Mouse (Mus musculus): ENCODE measurements around the gene Wdr18. TPM values are rescaled to one million over a fixed set of nuclear protein-coding genes. Genes with fewer than 3 reads are reported as not detected.
A peak's percentile ranks its signal among the peaks of the same experiment; 100 is the strongest.

Gene Wdr18
- total and polyA plus RNA-seq, 2 experiments, result 24.8 to 63.3 TPM

DNA sequence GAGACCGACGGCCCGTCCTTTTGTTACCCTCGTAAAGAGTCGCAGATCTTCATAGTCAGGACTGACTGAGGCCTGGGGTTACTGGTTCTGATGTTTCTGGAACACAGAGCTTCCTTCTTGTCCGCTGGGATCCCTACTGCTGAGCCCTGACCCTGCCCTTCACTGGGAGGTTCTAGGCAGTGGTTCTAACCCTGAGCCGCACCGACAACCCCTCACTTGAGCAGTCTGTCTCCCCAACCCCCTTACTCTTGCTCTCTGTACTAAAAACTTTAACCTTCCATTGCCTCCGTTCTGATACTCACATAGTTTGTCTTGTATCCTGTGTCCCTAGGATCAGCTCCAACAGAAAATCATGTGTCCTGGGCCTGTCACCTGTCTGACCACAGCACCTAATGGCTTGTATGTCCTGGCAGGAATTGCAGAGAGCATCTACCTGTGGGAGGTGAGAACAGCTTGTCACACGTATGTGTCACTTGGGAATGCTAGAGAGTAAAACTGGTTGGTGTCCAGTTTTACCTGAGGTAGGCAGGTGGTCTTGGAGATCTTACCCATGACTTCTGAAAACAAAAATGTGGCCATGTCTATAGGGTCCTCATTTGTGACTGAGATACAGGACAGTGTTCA lies 831 bp downstream of the Wdr18 start:
- H3K27ac ChIP-seq (replicated peaks; ENCODE audit: insufficient read depth, low read depth, low read length), result peak overlapping the region; percentile 41
- peaks cover 9% of the 10 kb centered on the region; the same call in 1 of the 2 replicates for H3K79me2 ChIP-seq (ENCODE audit: control insufficient read depth, insufficient read depth, low read length)
- no peak for TF ChIP-seq POLR2A (IDR thresholded peaks at IDR 0.05; ENCODE audit: extremely low read depth, insufficient read depth, low read length)
- TF ChIP-seq CTCF (IDR thresholded peaks at IDR 0.05; ENCODE audit: low read depth, low read length), result no peak
- WGBS, result 5% methylated on average over 10 of the region's 10 CpGs
- peaks cover 6% of the 10 kb centered on the region; the same call in 1 of the 2 replicates for H3K4me1 ChIP-seq (ENCODE audit: control insufficient read depth, insufficient read depth, low read length)
- H3K4me3 ChIP-seq (ENCODE audit: insufficient read depth, low read depth, low read length), result peak overlapping the region; percentile 71
- DNase-seq (ENCODE audit: extremely low read depth, low read depth, low spot score), result no peak
- peak overlapping the region; percentile 81 for H3K9ac ChIP-seq (ENCODE audit: low read depth, low read length)
- no peaks in the 10 kb centered on the region for H3K27me3 ChIP-seq (ENCODE audit: control insufficient read depth, insufficient read depth, low read length)
- H3K36me3 ChIP-seq (ENCODE audit: control insufficient read depth, insufficient read depth, low read length), result no peaks in the 10 kb centered on the region; the same call in 1 of the 2 replicates

DNA sequence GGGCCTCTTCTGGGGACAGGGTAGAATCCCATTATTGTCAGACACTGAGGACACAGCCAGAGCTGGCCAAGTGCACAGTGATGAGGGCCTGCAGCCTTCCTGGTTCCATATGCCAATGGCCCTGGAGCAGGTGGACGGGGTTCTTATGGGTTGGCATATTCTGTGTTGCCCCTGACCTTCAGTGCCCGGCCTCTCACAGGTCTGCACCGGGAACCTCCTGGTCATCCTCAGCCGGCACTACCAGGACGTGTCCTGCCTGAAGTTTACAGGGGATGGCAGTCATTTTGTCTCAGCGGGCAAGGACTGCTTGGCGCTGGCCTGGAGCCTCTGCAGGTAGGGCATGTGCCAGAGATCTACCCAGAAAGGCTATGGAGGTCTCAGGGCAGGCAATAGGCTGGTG lies 4.8 kb downstream of the Wdr18 start:
- WGBS, result 97% methylated on average over 7 of the region's 7 CpGs
- Histone ChIP-seq H3K27me3 (ENCODE audit: control insufficient read depth, insufficient read depth, low read length) (no peaks in the 10 kb centered on the region), H3K36me3 (ENCODE audit: control insufficient read depth, insufficient read depth, low read length) (no peaks in the 10 kb centered on the region; the same call in 1 of the 2 replicates), H3K79me2 (ENCODE audit: control insufficient read depth, insufficient read depth, low read length) (peaks cover 9% of the 10 kb centered on the region; the same call in 1 of the 2 replicates), H3K4me3 (ENCODE audit: insufficient read depth, low read depth, low read length) (no peak overlapping the region), H3K4me1 (ENCODE audit: control insufficient read depth, insufficient read depth, low read length) (peaks cover 34% of the 10 kb centered on the region), H3K9ac (ENCODE audit: low read depth, low read length) (no peak overlapping the region), H3K27ac (replicated peaks; ENCODE audit: insufficient read depth, low read depth, low read length) (no peak overlapping the region)
- no peak for DNase-seq (ENCODE audit: extremely low read depth, low read depth, low spot score)
- no peak for TF ChIP-seq CTCF (IDR thresholded peaks at IDR 0.05; ENCODE audit: low read depth, low read length)
- no peak for TF ChIP-seq POLR2A (IDR thresholded peaks at IDR 0.05; ENCODE audit: extremely low read depth, insufficient read depth, low read length)

DNA sequence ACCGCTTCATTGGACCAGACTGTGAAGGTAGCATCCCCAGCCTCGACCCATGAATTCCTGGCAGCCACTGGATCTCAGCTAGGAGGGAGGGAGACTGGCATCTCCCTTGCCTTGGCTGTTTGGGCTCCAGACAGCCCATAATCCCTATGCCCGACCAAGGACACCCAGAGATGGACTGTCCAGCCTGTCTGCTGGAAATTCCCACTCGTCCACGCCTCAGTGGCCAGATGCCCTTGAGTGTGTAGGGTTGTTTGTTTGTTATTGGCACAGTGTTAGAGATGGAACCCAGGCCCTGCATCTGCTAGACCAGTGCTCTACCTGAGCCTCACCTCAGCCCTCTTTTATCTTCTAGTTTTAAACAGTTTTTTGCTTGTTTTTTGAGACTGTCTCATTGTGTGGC lies 5.4 kb downstream of the Wdr18 start:
- H3K4me3 ChIP-seq (ENCODE audit: insufficient read depth, low read depth, low read length), result no peak overlapping the region

DNA sequence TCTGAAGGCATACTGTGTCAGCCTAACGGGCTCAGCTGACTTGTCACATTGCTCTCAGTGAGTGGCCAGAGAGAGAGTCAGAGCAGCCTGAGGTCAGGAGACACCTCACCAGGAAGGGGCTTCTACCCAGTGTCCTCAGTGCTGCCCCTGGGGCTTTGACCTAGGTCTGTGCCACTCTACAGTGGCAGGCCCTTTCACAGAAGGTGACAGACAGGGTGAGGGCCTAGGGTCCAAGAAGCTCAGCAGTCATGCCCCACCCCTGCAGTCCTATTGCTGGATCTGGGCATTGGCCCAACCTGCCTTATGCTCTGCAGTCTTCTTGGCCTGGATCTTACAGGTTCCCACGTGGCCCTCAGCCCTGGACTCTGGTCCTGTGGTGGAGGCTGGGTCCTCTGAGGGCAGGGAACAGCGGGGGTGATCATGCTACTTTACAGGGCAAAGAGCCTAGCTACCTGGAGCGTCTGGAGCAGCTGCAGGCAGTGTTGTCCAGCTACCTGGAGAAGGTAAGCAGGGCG lies 7.0 kb downstream of the Wdr18 start:
- H3K27me3 ChIP-seq (ENCODE audit: control insufficient read depth, insufficient read depth, low read length), result no peaks in the 10 kb centered on the region
- DNase-seq (ENCODE audit: extremely low read depth, low read depth, low spot score), result peak; percentile 95
- peak overlapping the region; percentile 30; the same call in 1 of the 2 replicates for H3K9ac ChIP-seq (ENCODE audit: low read depth, low read length)
- 36% methylated on average over 5 of the region's 5 CpGs for WGBS
- no peaks in the 10 kb centered on the region for H3K79me2 ChIP-seq (ENCODE audit: control insufficient read depth, insufficient read depth, low read length)
- peak overlapping the region; percentile 70 for H3K27ac ChIP-seq (replicated peaks; ENCODE audit: insufficient read depth, low read depth, low read length)
- TF ChIP-seq POLR2A (IDR thresholded peaks at IDR 0.05; ENCODE audit: extremely low read depth, insufficient read depth, low read length), result no peak
- no peak for TF ChIP-seq CTCF (IDR thresholded peaks at IDR 0.05; ENCODE audit: low read depth, low read length)
- H3K4me1 ChIP-seq (ENCODE audit: control insufficient read depth, insufficient read depth, low read length), result peaks cover 33% of the 10 kb centered on the region
- H3K36me3 ChIP-seq (ENCODE audit: control insufficient read depth, insufficient read depth, low read length), result no peaks in the 10 kb centered on the region; the same call in 1 of the 2 replicates
- H3K4me3 ChIP-seq (ENCODE audit: insufficient read depth, low read depth, low read length), result no peak overlapping the region

More for the DNA sequence above, 5.4 kb downstream of the Wdr18 start:
- no peak for TF ChIP-seq CTCF (IDR thresholded peaks at IDR 0.05; ENCODE audit: low read depth, low read length)
- no peak for TF ChIP-seq POLR2A (IDR thresholded peaks at IDR 0.05; ENCODE audit: extremely low read depth, insufficient read depth, low read length)
- H3K27ac ChIP-seq (replicated peaks; ENCODE audit: insufficient read depth, low read depth, low read length), result no peak overlapping the region
- H3K36me3 ChIP-seq (ENCODE audit: control insufficient read depth, insufficient read depth, low read length), result no peaks in the 10 kb centered on the region; the same call in 1 of the 2 replicates
- no peak overlapping the region for H3K9ac ChIP-seq (ENCODE audit: low read depth, low read length)
- WGBS, result 82% methylated on average over 5 of the region's 5 CpGs
- no peak for DNase-seq (ENCODE audit: extremely low read depth, low read depth, low spot score)
- H3K79me2 ChIP-seq (ENCODE audit: control insufficient read depth, insufficient read depth, low read length), result peaks cover 6% of the 10 kb centered on the region; the same call in 1 of the 2 replicates
- H3K4me1 ChIP-seq (ENCODE audit: control insufficient read depth, insufficient read depth, low read length), result peaks cover 34% of the 10 kb centered on the region
- H3K27me3 ChIP-seq (ENCODE audit: control insufficient read depth, insufficient read depth, low read length), result no peaks in the 10 kb centered on the region

GRCm38 (mm10) chr10:79968181-79968580 lies 8.2 kb downstream of the Wdr18 start:
- Histone ChIP-seq H3K4me1 (ENCODE audit: control insufficient read depth, insufficient read depth, low read length) (peaks cover 36% of the 10 kb centered on the region), H3K4me3 (ENCODE audit: insufficient read depth, low read depth, low read length) (no peak overlapping the region), H3K27ac (replicated peaks; ENCODE audit: insufficient read depth, low read depth, low read length) (peak overlapping the region; percentile 59; the same call in 1 of the 2 replicates), H3K79me2 (ENCODE audit: control insufficient read depth, insufficient read depth, low read length) (no peaks in the 10 kb centered on the region), H3K9ac (ENCODE audit: low read depth, low read length) (no peak overlapping the region), H3K27me3 (ENCODE audit: control insufficient read depth, insufficient read depth, low read length) (no peaks in the 10 kb centered on the region), H3K36me3 (ENCODE audit: control insufficient read depth, insufficient read depth, low read length) (no peaks in the 10 kb centered on the region)
- 53% methylated on average over 1 of the region's 1 CpGs for WGBS
- no peak for TF ChIP-seq POLR2A (IDR thresholded peaks at IDR 0.05; ENCODE audit: extremely low read depth, insufficient read depth, low read length)
- TF ChIP-seq CTCF (IDR thresholded peaks at IDR 0.05; ENCODE audit: low read depth, low read length), result no peak
- DNase-seq (ENCODE audit: extremely low read depth, low read depth, low spot score), result no peak

DNA sequence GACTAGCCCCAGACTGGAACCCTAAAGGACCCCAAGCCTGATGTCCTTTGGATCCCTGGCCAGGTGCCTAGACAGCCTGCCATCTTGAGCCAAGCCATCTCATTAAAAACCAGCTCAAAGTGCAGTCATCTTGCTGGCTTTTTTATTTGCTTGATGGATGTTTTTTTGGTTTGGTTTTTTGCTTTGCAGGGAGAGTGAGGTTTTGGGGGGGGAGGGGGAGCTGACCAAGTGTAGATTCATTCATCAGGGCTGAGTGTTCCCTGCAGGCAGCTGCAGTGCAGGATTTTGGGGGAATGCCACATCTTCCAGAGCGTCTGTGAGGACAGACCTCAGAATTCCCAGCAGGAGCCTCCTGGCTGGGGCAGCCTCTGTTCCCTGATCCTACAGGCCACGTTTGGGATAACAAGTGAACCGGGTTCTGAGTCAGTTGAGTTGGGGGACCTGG lies 9.2 kb downstream of the Wdr18 start:
- H3K27ac ChIP-seq (replicated peaks; ENCODE audit: insufficient read depth, low read depth, low read length), result peak overlapping the region; percentile 42

More for the DNA sequence above, 9.2 kb downstream of the Wdr18 start:
- Histone ChIP-seq H3K36me3 (ENCODE audit: control insufficient read depth, insufficient read depth, low read length) (no peaks in the 10 kb centered on the region), H3K9ac (ENCODE audit: low read depth, low read length) (no peak overlapping the region), H3K4me1 (ENCODE audit: control insufficient read depth, insufficient read depth, low read length) (peaks cover 36% of the 10 kb centered on the region), H3K27me3 (ENCODE audit: control insufficient read depth, insufficient read depth, low read length) (no peaks in the 10 kb centered on the region), H3K4me3 (ENCODE audit: insufficient read depth, low read depth, low read length) (no peak overlapping the region), H3K79me2 (ENCODE audit: control insufficient read depth, insufficient read depth, low read length) (no peaks in the 10 kb centered on the region)
- no peak for TF ChIP-seq POLR2A (IDR thresholded peaks at IDR 0.05; ENCODE audit: extremely low read depth, insufficient read depth, low read length)
- no peak for TF ChIP-seq CTCF (IDR thresholded peaks at IDR 0.05; ENCODE audit: low read depth, low read length)
- 20% methylated on average over 3 of the region's 3 CpGs for WGBS
- DNase-seq (ENCODE audit: extremely low read depth, low read depth, low spot score), result peak; percentile 71
